Mouse (Mus musculus) granulocyte monocyte progenitor cell, adult 5-6 weeks (primary cell): ENCODE results near the gene Slc29a4. TPM values are rescaled to one million over a fixed set of nuclear protein-coding genes. Genes with fewer than 3 reads are reported as not detected.

ENCODE experiments used
- ATAC-seq: replicated peaks from 2 replicates; pipeline ENCODE4 v1.8.0; 2016; ENCODE audit warnings: mild to moderate bottlenecking, moderate TSS enrichment, inconsistent platforms; ENCODE audit not compliant: poor library complexity, severe bottlenecking
- total RNA-seq, 2 experiments: library from RNA; stranded (forward) in 1 of 2; stranded (reverse) in 1 of 2; fragments of 200-712, 200-1000 nt in 1 of 2; fragments of >200 nt in 1 of 2; fragmentation: Nextera tagmentation in 1 of 2; gene quantifications; 2 replicates each; pipeline ENCODE4 v1.2.3; 2014 to 2017

The Slc29a4 gene
- total RNA-seq (2014; fragmentation: Nextera tagmentation) (0.09 TPM in 1 of 2 replicates, not detected in the other), total RNA-seq (2017) (not detected in 2 replicates)

DNA sequence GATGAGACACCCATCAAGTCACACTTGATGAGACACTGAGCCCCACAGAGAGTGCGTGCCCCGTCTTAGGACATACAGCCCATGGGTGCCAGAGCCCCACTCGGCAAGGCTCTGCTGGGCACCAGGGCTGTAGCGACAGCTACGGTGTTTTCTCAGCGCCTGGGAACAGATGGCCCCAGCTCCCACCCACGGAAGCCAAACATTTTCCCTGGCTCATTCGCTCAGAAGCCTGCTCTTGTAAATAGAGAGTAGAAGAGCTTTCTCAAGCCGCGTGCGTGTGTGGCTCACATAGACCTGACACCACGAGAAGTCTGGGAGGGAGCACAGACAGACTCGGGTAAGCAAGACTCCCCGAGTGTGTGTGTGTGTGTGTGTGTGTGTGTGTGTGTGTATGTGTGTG is at the start of gene Slc29a4:
TSS of gene Slc29a4 (plus strand) at position 265 of the 400 bp plus-strand sequence.
- ATAC-seq = no peak

GRCm38 (mm10) chr5:142648162-142648561 is 44.1 kb upstream of the Slc29a4 start:
- ATAC-seq = no peak

DNA sequence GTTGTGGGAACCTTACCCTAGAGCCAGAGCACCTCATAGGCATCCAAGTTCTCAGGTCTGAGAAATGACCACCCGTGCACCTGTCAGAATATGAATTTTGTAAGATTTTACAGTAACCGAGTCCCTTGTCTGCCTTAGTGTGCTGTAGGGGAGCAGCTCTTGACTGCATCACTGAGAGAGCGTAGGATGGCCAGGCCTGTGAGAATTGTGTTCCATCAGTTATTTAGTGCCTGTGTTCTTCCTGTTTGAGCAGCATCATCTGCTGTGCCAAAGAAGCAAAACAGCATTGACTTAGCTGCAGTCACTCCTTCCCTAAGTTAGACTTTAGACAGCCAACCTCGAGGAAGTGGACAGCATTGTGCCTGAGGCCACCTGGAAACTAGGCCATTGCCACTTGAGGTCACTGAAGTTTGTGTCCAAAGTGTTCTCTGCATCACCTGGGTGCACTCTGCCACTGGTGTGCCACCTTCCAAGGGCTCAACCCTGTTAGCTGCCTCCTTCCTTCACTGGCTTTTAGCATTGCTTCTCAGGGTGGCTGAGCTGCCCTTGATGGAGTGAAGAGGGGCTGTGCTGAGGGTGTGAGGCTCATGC is 42.8 kb upstream of the Slc29a4 start:
- no peak for ATAC-seq

- ATAC-seq = no peak
Measured at GRCm38 (mm10) chr5:142650390-142650789, 41.9 kb upstream of the Slc29a4 start.

- no peak for ATAC-seq
Measured at GRCm38 (mm10) chr5:142650794-142651497, 41.4 kb upstream of the Slc29a4 start.

DNA sequence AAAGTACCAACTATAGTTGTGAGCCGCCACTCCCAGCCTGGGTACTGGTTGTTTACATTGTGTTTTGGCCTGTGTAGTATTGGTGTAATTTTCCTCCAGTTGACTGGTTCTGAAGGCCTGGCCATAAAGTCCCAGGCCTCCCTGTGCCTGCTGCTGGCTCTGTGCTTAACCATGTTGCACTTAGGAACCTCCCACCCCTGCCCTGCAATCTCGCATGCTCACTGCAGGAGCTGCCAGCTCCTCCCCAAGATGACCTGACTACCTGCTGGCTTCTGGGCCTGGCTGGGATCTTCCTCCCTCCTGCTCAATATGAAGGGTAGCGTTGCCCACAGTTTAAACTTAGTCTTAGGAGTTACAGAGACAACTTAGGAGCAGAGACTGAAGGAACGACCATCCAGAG is 40.0 kb upstream of the Slc29a4 start:
- ATAC-seq = no peak

DNA sequence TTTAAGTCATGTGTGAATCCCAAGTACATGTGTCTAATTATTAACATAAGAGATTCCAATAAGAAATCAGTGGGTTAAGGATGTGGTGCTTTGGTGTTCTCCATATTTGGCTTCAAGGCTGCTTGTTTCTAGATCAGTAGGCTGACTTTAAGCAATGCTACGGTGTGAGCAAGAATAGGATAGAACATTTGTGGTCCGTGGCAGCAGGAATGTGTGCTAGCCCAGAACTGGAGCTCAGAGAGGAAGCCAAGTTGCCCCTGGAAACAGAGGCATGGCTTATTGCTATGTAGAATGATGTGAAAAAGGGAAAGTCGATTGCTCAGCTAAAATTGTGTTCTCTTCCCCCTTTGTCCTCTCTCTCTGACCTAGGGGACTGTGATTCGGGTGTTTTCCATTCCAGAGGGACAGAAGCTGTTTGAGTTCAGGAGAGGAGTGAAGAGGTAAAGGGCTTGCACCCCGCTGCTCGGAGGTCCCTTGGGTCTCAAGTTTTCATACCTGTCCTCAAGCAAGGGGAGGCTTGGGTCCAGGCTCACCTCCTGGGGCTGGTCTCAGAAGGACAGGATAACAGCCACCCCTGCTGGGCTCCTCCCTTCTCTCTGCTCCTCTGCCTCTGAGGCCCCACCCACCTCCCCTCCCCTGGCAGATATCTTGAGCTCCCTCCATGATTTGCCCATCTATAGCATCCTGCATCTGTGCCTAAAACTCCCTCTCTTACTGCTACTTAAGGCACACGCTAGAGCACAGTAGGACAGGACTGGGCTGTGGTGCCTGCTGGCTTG is 31.5 kb upstream of the Slc29a4 start:
- no peak for ATAC-seq

DNA sequence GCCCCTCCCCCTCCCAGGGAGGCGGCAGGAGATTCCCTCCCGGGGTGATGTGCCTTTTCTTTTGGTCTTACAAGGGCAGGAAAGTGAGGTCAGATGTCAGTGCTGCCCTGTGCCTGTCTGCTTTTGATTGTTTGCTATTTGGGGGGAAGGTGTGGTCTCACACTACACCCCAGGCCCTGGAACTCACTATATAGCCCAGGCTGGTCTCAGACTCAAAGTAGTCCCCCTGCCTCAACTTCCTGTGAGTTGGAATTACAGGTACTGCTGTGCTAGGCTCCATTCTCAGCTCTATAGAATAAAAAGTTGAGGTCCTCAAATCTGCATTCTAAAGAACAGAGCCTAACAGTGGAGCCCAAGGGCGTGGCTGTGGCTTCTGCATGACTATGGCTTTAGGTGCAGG is 24.4 kb upstream of the Slc29a4 start:
- no peak for ATAC-seq

DNA sequence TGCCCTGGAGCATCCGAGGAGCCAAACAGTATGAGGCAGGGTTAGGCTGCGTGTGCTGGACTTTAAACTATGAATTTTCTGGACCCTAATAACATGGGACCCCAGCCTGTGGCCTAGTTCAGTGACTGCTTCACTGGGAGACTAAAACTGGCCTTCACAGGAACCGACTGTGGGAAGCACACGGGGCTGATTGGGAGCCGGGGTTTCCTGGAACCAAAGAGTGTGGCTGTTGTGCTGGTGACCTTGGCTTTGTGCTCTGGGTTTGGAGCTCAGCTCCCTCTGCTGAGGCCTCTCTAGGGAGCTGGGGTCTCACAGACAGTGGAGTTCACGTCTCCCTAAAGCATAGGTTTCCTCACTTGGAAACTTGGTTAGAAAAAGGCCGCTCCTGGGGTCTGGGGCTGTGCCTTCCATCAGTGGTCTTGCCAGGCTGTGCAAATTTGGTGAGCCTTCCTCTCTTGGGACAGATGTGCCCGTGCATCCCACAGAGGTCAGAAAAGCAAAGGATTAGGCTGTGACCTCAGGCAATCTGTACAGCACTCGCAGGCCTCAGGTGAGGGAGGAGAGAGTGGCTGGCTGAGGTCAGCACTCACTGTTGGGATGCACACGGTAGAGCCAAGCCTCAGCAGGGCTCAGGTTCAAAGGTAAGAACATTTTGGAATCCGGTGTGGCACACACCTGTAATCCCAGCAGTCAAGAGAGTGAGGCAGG is 23.6 kb upstream of the Slc29a4 start:
- ATAC-seq = no peak

DNA sequence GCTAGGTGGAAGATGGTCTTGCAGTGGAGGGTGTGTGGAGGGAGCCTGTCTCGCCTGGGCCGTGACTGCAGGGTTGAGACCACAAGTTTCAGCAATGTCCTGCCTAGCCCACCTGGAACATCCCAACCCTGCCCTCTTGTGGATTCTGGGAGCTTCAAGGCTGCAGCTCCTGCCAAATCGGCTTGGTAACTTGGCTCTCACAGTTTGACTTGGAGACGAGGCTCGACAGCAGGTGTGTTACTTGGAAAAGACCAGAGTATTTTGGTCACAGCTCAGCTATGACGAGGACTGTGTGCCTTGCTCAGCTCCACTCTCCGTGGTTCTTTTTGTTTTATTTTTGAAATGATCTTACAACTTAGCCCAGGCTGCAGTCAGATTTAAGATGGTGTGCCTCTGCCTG is 22.6 kb upstream of the Slc29a4 start:
- no peak for ATAC-seq

GRCm38 (mm10) chr5:142673082-142673481 is 19.2 kb upstream of the Slc29a4 start:
- no peak for ATAC-seq

DNA sequence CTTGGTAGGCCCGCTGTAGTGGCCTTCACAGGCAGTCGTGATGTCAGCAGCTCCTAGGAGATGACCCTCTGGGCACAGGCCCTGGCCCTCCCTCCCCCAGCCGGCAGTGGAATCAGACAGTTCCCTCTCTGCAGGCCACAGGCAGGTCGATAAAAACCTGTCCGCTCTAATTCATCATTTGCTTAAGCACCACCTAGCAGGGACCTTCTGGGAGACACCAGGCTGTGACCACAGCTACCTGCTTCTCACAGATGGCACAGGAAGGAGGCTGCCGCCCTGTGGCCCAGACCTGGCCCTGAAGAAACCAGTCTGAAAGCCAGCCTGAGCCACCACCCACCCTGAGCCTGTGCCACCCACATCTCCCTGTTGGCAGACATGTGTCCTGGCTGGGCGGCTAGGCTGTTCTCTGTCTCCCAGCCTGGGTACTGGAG is 14.2 kb upstream of the Slc29a4 start:
- no peak for ATAC-seq

GRCm38 (mm10) chr5:142679065-142679464 is 13.2 kb upstream of the Slc29a4 start:
- ATAC-seq = no peak

- no peak for ATAC-seq
Measured at GRCm38 (mm10) chr5:142681911-142682310, 10.4 kb upstream of the Slc29a4 start.

GRCm38 (mm10) chr5:142682529-142682928 is 9.8 kb upstream of the Slc29a4 start:
- ATAC-seq = no peak

- ATAC-seq = no peak
Measured at GRCm38 (mm10) chr5:142688866-142689265, 3.4 kb upstream of the Slc29a4 start.

DNA sequence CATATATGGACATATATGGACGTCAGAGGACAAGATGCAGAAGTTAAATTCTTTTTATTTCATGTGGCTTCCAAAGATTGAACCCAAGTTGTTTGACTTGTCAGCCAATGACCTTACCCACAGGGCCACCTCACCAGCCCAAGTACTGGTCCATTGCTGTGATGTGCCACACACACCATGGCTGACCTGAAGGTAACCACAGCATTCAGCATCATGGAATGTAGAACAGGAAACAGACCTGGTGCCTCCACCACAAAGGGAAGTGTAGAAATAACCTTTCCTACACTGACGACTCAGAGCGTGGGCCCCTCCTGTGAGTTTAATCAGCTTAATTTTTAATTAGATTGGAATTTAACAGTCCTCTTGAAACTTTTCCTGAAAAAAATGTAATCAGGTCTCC is 2.0 kb upstream of the Slc29a4 start:
- peak; percentile 52 for ATAC-seq

DNA sequence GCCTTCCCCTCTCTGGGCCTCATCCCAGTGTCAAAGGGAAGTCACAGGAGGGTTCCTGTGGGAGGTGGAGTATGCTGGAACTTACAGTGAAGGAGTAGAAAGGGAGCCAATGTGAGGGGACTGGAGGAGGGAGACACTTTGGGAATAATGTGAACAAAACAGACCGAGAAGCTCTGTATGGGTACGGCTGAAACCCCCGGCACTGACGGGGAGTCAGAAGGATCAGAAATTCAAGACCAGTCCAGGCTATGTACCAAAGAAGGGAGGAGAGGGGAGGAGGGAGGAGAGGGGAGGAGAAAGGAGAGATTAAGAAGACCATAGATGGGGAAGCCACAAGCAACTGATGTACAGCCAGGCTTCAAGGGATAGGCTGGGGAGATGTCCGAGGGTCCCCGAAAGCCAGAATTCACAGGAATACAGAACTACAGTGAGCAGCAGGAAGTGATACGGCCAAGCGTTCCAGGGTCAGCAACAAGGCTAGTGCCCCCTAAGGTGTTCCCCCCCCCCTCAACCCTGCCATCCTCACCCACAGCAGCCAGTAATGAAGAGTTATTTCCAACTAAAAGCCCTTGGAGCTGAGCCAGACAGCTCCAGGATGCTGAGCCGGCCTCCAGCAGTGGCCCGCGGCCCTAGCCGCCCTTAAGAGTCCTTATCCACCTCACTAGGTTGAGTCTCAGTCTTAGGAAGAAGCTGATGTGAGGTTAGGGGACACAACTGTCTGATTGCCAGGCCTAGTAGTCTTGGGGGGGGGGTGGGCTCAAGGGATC is 842 bp downstream of the Slc29a4 start:
- ATAC-seq = no peak

DNA sequence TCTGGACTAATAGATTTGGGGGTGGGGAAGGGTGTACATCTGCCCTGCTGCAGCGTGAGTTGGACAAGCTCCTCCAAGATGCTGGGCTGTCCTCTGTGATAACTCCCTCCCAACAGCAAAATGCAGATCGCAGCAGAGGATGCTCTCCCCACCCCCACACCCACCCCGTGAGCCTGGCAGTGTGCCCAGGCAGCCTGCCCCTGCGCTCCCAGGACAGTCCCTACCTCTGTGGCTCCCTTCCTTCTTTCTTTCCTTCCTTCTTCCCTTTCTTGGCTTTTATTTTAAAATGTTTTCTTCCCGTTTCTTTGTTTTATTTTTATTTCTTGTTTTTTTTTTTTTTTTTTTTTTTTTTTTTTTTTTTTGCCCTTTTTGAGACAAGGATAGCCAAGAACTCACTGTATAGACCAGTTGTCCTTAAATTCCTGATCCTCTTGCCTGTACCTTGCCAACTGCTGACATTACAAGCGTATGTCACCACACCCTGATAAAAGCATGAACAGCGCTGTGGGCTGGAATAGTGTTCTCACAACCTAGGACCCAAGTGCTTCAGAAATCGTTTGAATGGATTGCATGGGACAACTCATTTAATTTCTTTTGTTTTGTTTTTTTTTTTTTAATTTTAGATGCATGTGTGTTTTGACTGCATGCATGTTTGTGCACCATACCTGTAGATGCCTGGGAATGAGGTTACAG is 1.6 kb downstream of the Slc29a4 start:
- no peak for ATAC-seq
